Mouse (Mus musculus) olfactory bulb, adult 2 months (tissue): ENCODE data around the gene Ufc1. TPM values are rescaled to one million over a fixed set of nuclear protein-coding genes. Genes with fewer than 3 reads are reported as not detected.

ENCODE experiments used
- H3K27ac ChIP-seq: fragments of 200-500 bp; 2 replicates; pipeline ENCODE4 v1.5.1; 2012; ENCODE audit warnings: low read depth, low read length; ENCODE audit not compliant: insufficient read depth
- H3K4me1 ChIP-seq: fragments of 200-500 bp; 2 replicates; pipeline ENCODE4 v1.6.1; 2012; ENCODE audit warnings: low read length; ENCODE audit not compliant: control insufficient read depth, insufficient read depth
- H3K4me3 ChIP-seq: fragments of 200-500 bp; 2 replicates; pipeline ENCODE4 v1.5.1; 2012; ENCODE audit warnings: mild to moderate bottlenecking, low read depth, low read length, moderate library complexity; ENCODE audit not compliant: insufficient read depth
- CTCF ChIP-seq: fragments of 200-500 bp; IDR thresholded peaks from 2 replicates; pipeline ENCODE4 v1.5.1; 2012; ENCODE audit warnings: low read depth, mild to moderate bottlenecking, low read length, moderate library complexity; ENCODE audit not compliant: insufficient read depth
- POLR2A ChIP-seq: fragments of 200-500 bp; IDR thresholded peaks from 2 replicates; pipeline ENCODE4 v1.6.1; 2012; ENCODE audit warnings: mild to moderate bottlenecking, low read depth, low read length, moderate library complexity; ENCODE audit not compliant: insufficient read depth
- WGBS: fragments of 180-500 bp; shearing (Covaris S2); methylation state at CpG from one replicate; pipeline ENCODE4 v1.1.7; 2018; 5-methylcytosine and 5-hydroxymethylcytosine counted together
- polyA plus RNA-seq: library from polyadenylated mRNA; stranded (reverse); fragments of >200 nt; gene quantifications from 2 replicates; pipeline ENCODE4 v1.2.4, GENCODE M21; 2012; ENCODE audit warnings: low replicate concordance; ENCODE audit not compliant: missing spikeins, insufficient read depth, insufficient read length

Gene Ufc1
- polyA plus RNA-seq, 1 experiment = not detected

GRCm38 (mm10) chr1:171263666-171264461 is 31.0 kb downstream of the Ufc1 start:
- Histone ChIP-seq H3K27ac (peak overlapping the region; percentile 36), H3K4me3 (no peak overlapping the region), H3K4me1 (peaks cover 7% of the 10 kb centered on the region)
- 65% methylated on average over 3 of the region's 3 CpGs for WGBS
- TF ChIP-seq CTCF (no peak), POLR2A (no peak)

- TF ChIP-seq CTCF = no peak
- no peak overlapping the region for H3K4me3 ChIP-seq
- H3K27ac ChIP-seq = peak overlapping the region; percentile 93
- 0% methylated on average over 2 of the region's 2 CpGs for WGBS
- H3K4me1 ChIP-seq = peaks cover 7% of the 10 kb centered on the region
Observed at GRCm38 (mm10) chr1:171263185-171263611, 31.6 kb downstream of the Ufc1 start.

GRCm38 (mm10) chr1:171262594-171263130 is 32.2 kb downstream of the Ufc1 start:
- Histone ChIP-seq H3K4me1 (peaks cover 7% of the 10 kb centered on the region), H3K27ac (peak overlapping the region; percentile 93), H3K4me3 (peak overlapping the region; percentile 33)
- TF ChIP-seq POLR2A (no peak), CTCF (no peak)
- WGBS = 2% methylated on average over 8 of the region's 8 CpGs

- WGBS = 93% methylated on average over 3 of the region's 3 CpGs
Observed at GRCm38 (mm10) chr1:171260316-171260715, 34.5 kb downstream of the Ufc1 start.

GRCm38 (mm10) chr1:171258921-171259320 is 35.9 kb downstream of the Ufc1 start:
- H3K4me1 ChIP-seq = peaks cover 7% of the 10 kb centered on the region
- H3K4me3 ChIP-seq = no peak overlapping the region
- no peak overlapping the region for H3K27ac ChIP-seq
- TF ChIP-seq CTCF (no peak), POLR2A (no peak)
- WGBS = 87% methylated on average over 17 of the region's 17 CpGs

More at GRCm38 (mm10) chr1:171260316-171260715, 34.5 kb downstream of the Ufc1 start:
- TF ChIP-seq POLR2A (no peak), CTCF (no peak)
- H3K4me1 ChIP-seq = peaks cover 7% of the 10 kb centered on the region
- no peak overlapping the region for H3K4me3 ChIP-seq
- no peak overlapping the region for H3K27ac ChIP-seq

GRCm38 (mm10) chr1:171257781-171258180 is 37.0 kb downstream of the Ufc1 start:
- no peak for TF ChIP-seq POLR2A
- TF ChIP-seq CTCF = no peak
- Histone ChIP-seq H3K27ac (no peak overlapping the region), H3K4me3 (no peak overlapping the region), H3K4me1 (peaks cover 9% of the 10 kb centered on the region)
- WGBS = 85% methylated on average over 9 of the region's 9 CpGs

- H3K4me1 ChIP-seq = peaks cover 13% of the 10 kb centered on the region
- TF ChIP-seq POLR2A = no peak
- TF ChIP-seq CTCF = no peak
- no peak overlapping the region for H3K4me3 ChIP-seq
- 62% methylated on average over 15 of the region's 15 CpGs for WGBS
- H3K27ac ChIP-seq = no peak overlapping the region
Observed at GRCm38 (mm10) chr1:171256937-171257548, 37.8 kb downstream of the Ufc1 start.

- Histone ChIP-seq H3K4me1 (peaks cover 21% of the 10 kb centered on the region), H3K4me3 (no peak overlapping the region), H3K27ac (no peak overlapping the region)
- 90% methylated on average over 24 of the region's 24 CpGs for WGBS
- no peak for TF ChIP-seq POLR2A
- 0 out of 2 replicates have a peak, but pooled peaks have one; percentile 8 for TF ChIP-seq CTCF
Observed at GRCm38 (mm10) chr1:171256095-171256818, 38.6 kb downstream of the Ufc1 start.
